Mouse (Mus musculus): ENCODE data around the gene Rph3al. TPM values are rescaled to one million over a fixed set of nuclear protein-coding genes. Genes with fewer than 3 reads are reported as not detected.

Gene Rph3al
- total RNA-seq (2021) = 10 to 100 TPM; 14.5 to 14.8 TPM
- long read RNA-seq, experiment 1, partial matches to known transcripts = 1 of 4 reads
- long read RNA-seq, experiment 1, other reads (novel, unspliced or antisense) = 3 of 4 reads
- long read RNA-seq, experiment 2, partial matches to known transcripts = 1 of 10 reads
- long read RNA-seq, experiment 2, other reads (novel, unspliced or antisense) = 7 of 10 reads

- DNase-seq = no peak
These were observed at the start of gene Rph3al for GRCm38 (mm10) chr11:75938379-75938906. Gene Rph3al (minus strand): TSS chr11:75938429.

- no peak for DNase-seq
These were observed 47.7 kb upstream of the Rph3al start for GRCm38 (mm10) chr11:75985948-75986347.

GRCm38 (mm10) chr11:75984581-75984980 is 46.4 kb upstream of the Rph3al start:
- no peak for DNase-seq

- no peak for DNase-seq
These were observed 45.0 kb upstream of the Rph3al start for GRCm38 (mm10) chr11:75983194-75983593.

- no peak for DNase-seq
These were observed 42.2 kb upstream of the Rph3al start for GRCm38 (mm10) chr11:75980413-75980812.

GRCm38 (mm10) chr11:75978051-75978450 is 39.8 kb upstream of the Rph3al start:
- DNase-seq = no peak

GRCm38 (mm10) chr11:75976748-75977147 is 38.5 kb upstream of the Rph3al start:
- no peak for DNase-seq

GRCm38 (mm10) chr11:75973988-75974387 is 35.8 kb upstream of the Rph3al start:
- DNase-seq = no peak

GRCm38 (mm10) chr11:75972916-75973567 is 34.8 kb upstream of the Rph3al start:
- DNase-seq = no peak

GRCm38 (mm10) chr11:75972188-75972587 is 34.0 kb upstream of the Rph3al start:
- no peak for DNase-seq

- no peak for DNase-seq
These were observed 32.4 kb upstream of the Rph3al start for GRCm38 (mm10) chr11:75970629-75971028.

- no peak for DNase-seq
These were observed 30.5 kb upstream of the Rph3al start for GRCm38 (mm10) chr11:75968761-75969160.

- peak; percentile 93 to 96 for DNase-seq
These were observed 28.5 kb upstream of the Rph3al start for GRCm38 (mm10) chr11:75966401-75967372.

GRCm38 (mm10) chr11:75965674-75966400 is 27.6 kb upstream of the Rph3al start:
- DNase-seq = peak in 1 of 2 experiments; percentile 28

- no peak for DNase-seq
These were observed 26.2 kb upstream of the Rph3al start for GRCm38 (mm10) chr11:75964476-75964730.

GRCm38 (mm10) chr11:75963730-75964475 is 25.7 kb upstream of the Rph3al start:
- DNase-seq = peak; percentile 45 to 52

- no peak for DNase-seq
These were observed 23.6 kb upstream of the Rph3al start for GRCm38 (mm10) chr11:75961782-75962181.

GRCm38 (mm10) chr11:75957124-75957832 is 19.0 kb upstream of the Rph3al start:
- DNase-seq = no peak

GRCm38 (mm10) chr11:75956651-75957050 is 18.4 kb upstream of the Rph3al start:
- DNase-seq = no peak

GRCm38 (mm10) chr11:75954896-75955295 is 16.7 kb upstream of the Rph3al start:
- DNase-seq = peak; percentile 47 to 58

GRCm38 (mm10) chr11:75951895-75952294 is 13.7 kb upstream of the Rph3al start:
- no peak for DNase-seq

Data from adrenal gland, postnatal 36 days (tissue).